Mouse (Mus musculus): Measurements from ENCODE around the gene Pced1b.

GRCm38 (mm10) chr15:97307935-97308334, 61.0 kb downstream of the Pced1b start:
- TF ChIP-seq CTCF (conservative IDR thresholded peaks at IDR 0.05; ENCODE audit: low read length), result no peak
- no peak for TF ChIP-seq POU5F1 (IDR thresholded peaks at IDR 0.05; ENCODE audit: borderline replicate concordance, low read length)
- no peak for TF ChIP-seq NANOG (IDR thresholded peaks at IDR 0.05; ENCODE audit: borderline replicate concordance, low read length)
